Mouse (Mus musculus) MEL (cell line): Measurements from ENCODE around the gene Smim5. TPM values are rescaled to one million over a fixed set of nuclear protein-coding genes. Genes with fewer than 3 reads are reported as not detected.
"Not testable (repeated sequence)": the region's sequence is repeated elsewhere in the genome, so short reads cannot be mapped to it uniquely, and the experiment has no call there.

Source experiments
- DNase-seq: peaks from one replicate; pipeline ENCODE4 v3.0.0; 2011; ENCODE audit warnings: low read depth, low spot score
- H3K27ac ChIP-seq: 2 replicates; pipeline ENCODE4 v1.5.1; 2012; ENCODE audit warnings: low read depth, mild to moderate bottlenecking, control low read depth, low read length, moderate library complexity; ENCODE audit not compliant: control insufficient read depth
- H3K27me3 ChIP-seq, 2 experiments: fragments of 150-350 bp in 1 of 2; sonication (generic) in 1 of 2; 2 replicates each; pipeline ENCODE4 v1.6.1; 2012; ENCODE audit warnings: low read length in 2 of 2, mild to moderate bottlenecking in 2 of 2, improper control_type of control experiment in 1 of 2, moderate library complexity in 1 of 2; ENCODE audit not compliant: insufficient read depth in 2 of 2, control insufficient read depth in 1 of 2
- H3K36me3 ChIP-seq, 2 experiments: 2 replicates each; pipeline ENCODE4 v1.6.1; 2012 to 2014; ENCODE audit warnings: low read length in 2 of 2, improper control_type of control experiment in 1 of 2, inconsistent platforms in 1 of 2, mild to moderate bottlenecking in 1 of 2; ENCODE audit not compliant: insufficient read depth in 2 of 2, control insufficient read depth in 1 of 2
- H3K4me1 ChIP-seq, 2 experiments: fragments of 150-350 bp in 1 of 2; sonication (generic) in 1 of 2; 2 replicates each; pipeline ENCODE4 v1.6.1; 2012; ENCODE audit warnings: low read length in 2 of 2, improper control_type of control experiment in 1 of 2, mild to moderate bottlenecking in 1 of 2; ENCODE audit not compliant: insufficient read depth in 2 of 2, control insufficient read depth in 1 of 2
- H3K4me3 ChIP-seq, 2 experiments: fragments of 150-350 bp in 1 of 2; sonication (generic) in 1 of 2; 2 replicates each; pipeline ENCODE4 v1.5.1; 2012; ENCODE audit warnings: low read depth in 2 of 2, low read length in 2 of 2, mild to moderate bottlenecking in 2 of 2, moderate library complexity in 2 of 2, control low read depth in 1 of 2, improper control_type of control experiment in 1 of 2; ENCODE audit not compliant: control insufficient read depth in 1 of 2, insufficient read depth in 1 of 2
- H3K79me2 ChIP-seq: 2 replicates; pipeline ENCODE4 v1.6.1; 2012; ENCODE audit warnings: mild to moderate bottlenecking, low read length, moderate library complexity; ENCODE audit not compliant: control insufficient read depth, poor library complexity, insufficient read depth
- H3K9ac ChIP-seq: 2 replicates; pipeline ENCODE4 v1.6.1; 2012; ENCODE audit warnings: low read depth, mild to moderate bottlenecking, control low read depth, low read length, moderate library complexity; ENCODE audit not compliant: control insufficient read depth, poor library complexity, severe bottlenecking
- H3K9me3 ChIP-seq: fragments of 150-350 bp; sonication (generic); replicated peaks from 2 replicates; pipeline ENCODE4 v1.6.1; 2012; ENCODE audit warnings: mild to moderate bottlenecking, low read length, improper control_type of control experiment, moderate library complexity; ENCODE audit not compliant: insufficient read depth
- BHLHE40 ChIP-seq: IDR thresholded peaks from 2 replicates; pipeline ENCODE4 v1.6.1; 2012; ENCODE audit warnings: low read depth, mild to moderate bottlenecking, inconsistent platforms, low read length, improper control_type of control experiment, borderline replicate concordance
- CHD2 ChIP-seq: IDR thresholded peaks from 2 replicates; pipeline ENCODE4 v1.6.1; 2011; ENCODE audit warnings: low read length, improper control_type of control experiment
- CTCF ChIP-seq, 3 experiments: IDR thresholded peaks in 2 of 3; conservative IDR thresholded peaks in 1 of 3; 2 replicates each; pipeline ENCODE4 v1.5.1; 2011 to 2012; ENCODE audit warnings: low read length in 3 of 3, low read depth in 2 of 3, mild to moderate bottlenecking in 2 of 3, improper control_type of control experiment in 1 of 3, inconsistent platforms in 1 of 3, mixed read lengths in 1 of 3, moderate library complexity in 1 of 3; ENCODE audit not compliant: control insufficient read depth in 1 of 3, insufficient read depth in 1 of 3, poor library complexity in 1 of 3, severe bottlenecking in 1 of 3
- ELF1 ChIP-seq: IDR thresholded peaks from 2 replicates; pipeline ENCODE4 v1.6.1; 2014; ENCODE audit warnings: low read depth, mild to moderate bottlenecking, inconsistent platforms, low read length, improper control_type of control experiment, moderate library complexity
- GABPA ChIP-seq: IDR thresholded peaks from 2 replicates; pipeline ENCODE4 v1.6.1; 2012; ENCODE audit warnings: low read depth, mild to moderate bottlenecking, inconsistent platforms, low read length, improper control_type of control experiment, moderate library complexity
- MYB ChIP-seq: IDR thresholded peaks from 2 replicates; pipeline ENCODE4 v1.6.1; 2011; ENCODE audit warnings: mild to moderate bottlenecking, low read depth, low read length, improper control_type of control experiment
- NELFE ChIP-seq: IDR thresholded peaks from 2 replicates; pipeline ENCODE4 v1.6.1; 2011; ENCODE audit warnings: low read depth, low read length, improper control_type of control experiment
- POLR2AphosphoS2 ChIP-seq: IDR thresholded peaks from 2 replicates; pipeline ENCODE4 v1.6.1; 2011; ENCODE audit warnings: low read length, improper control_type of control experiment
- POLR2AphosphoS5 ChIP-seq: IDR thresholded peaks from 2 replicates; pipeline ENCODE4 v1.6.1; 2012; ENCODE audit warnings: low read depth, borderline replicate concordance, mild to moderate bottlenecking, inconsistent platforms, low read length, moderate library complexity, mixed read lengths
- SMC3 ChIP-seq: IDR thresholded peaks from 2 replicates; pipeline ENCODE4 v1.6.1; 2011; ENCODE audit warnings: low read depth, low read length, improper control_type of control experiment
- TBP ChIP-seq: IDR thresholded peaks from 2 replicates; pipeline ENCODE4 v1.8.0; 2011; ENCODE audit warnings: low read depth, low read length, improper control_type of control experiment
- USF1 ChIP-seq: IDR thresholded peaks from 2 replicates; pipeline ENCODE4 v1.6.1; 2014; ENCODE audit warnings: low read depth, mild to moderate bottlenecking, inconsistent platforms, low read length, improper control_type of control experiment, moderate library complexity
- ZMIZ1 ChIP-seq: IDR thresholded peaks from 2 replicates; pipeline ENCODE4 v1.6.1; 2012; ENCODE audit warnings: low read depth, mild to moderate bottlenecking, inconsistent platforms, low read length, improper control_type of control experiment, moderate library complexity
- ZNF384 ChIP-seq: IDR thresholded peaks from 2 replicates; pipeline ENCODE4 v1.6.1; 2012; ENCODE audit warnings: low read depth, mild to moderate bottlenecking, inconsistent platforms, low read length, improper control_type of control experiment
- polyA plus RNA-seq, 2 experiments: library from polyadenylated mRNA; stranded (reverse) in 1 of 2; unstranded in 1 of 2; fragments of >175 nt in 1 of 2; fragments of >200 nt in 1 of 2; gene quantifications; 2 replicates each; pipeline versions ENCODE4 v1.2.1 to v1.2.4; 2012; ENCODE audit warnings: low replicate concordance in 2 of 2, low read depth in 1 of 2; ENCODE audit not compliant: insufficient read length in 2 of 2, insufficient read depth in 1 of 2, missing spikeins in 1 of 2
- total RNA-seq: library from RNA; depleted of rRNA; stranded (reverse); fragments of 300-350 nt; gene quantifications from 2 replicates; pipeline ENCODE4 v1.2.3, GENCODE M21; 2012

Gene Smim5
- total and polyA plus RNA-seq, 3 experiments: 24.8 to 41.0 TPM; not detected in 1

- TF ChIP-seq CHD2: no peak
- TF ChIP-seq ZNF384: peak; percentile 58
- peak; percentile 67 for TF ChIP-seq TBP
- no peak for TF ChIP-seq USF1
- peak; percentile 39 for TF ChIP-seq POLR2AphosphoS2
Observed at GRCm38 (mm10) chr11:115899486-115900266, at the start of gene Smim5 (continued).

- H3K27ac ChIP-seq: no peak overlapping the region
- H3K9ac ChIP-seq: no peak overlapping the region
- no peak for TF ChIP-seq SMC3
- no peak for TF ChIP-seq BHLHE40
- TF ChIP-seq MYB: no peak
- TF ChIP-seq GABPA: no peak
- no peak for TF ChIP-seq ZMIZ1
- no peak for TF ChIP-seq POLR2AphosphoS5
- no peak for TF ChIP-seq NELFE
- no peak for TF ChIP-seq ZNF384
- TF ChIP-seq ELF1: no peak
- H3K4me3 ChIP-seq: no peak overlapping the region
- H3K36me3 ChIP-seq: peaks cover 0 to 3% of the 10 kb centered on the region in 2 experiments; a peak in 2 of 4 replicates
- no peaks in the 10 kb centered on the region for H3K4me1 ChIP-seq
- DNase-seq: no peak
- H3K79me2 ChIP-seq: no peaks in the 10 kb centered on the region
- no peaks in the 10 kb centered on the region for H3K27me3 ChIP-seq
- no peaks in the 10 kb centered on the region for H3K9me3 ChIP-seq
Observed at GRCm38 (mm10) chr11:115854674-115855073, 45.1 kb upstream of the Smim5 start.

GRCm38 (mm10) chr11:115857146-115857545 is 42.6 kb upstream of the Smim5 start:
- H3K4me1 ChIP-seq, H3K79me2 ChIP-seq, H3K9ac ChIP-seq, H3K27me3 ChIP-seq, H3K27ac ChIP-seq, H3K4me3 ChIP-seq, H3K9me3 ChIP-seq, DNase-seq, H3K36me3 ChIP-seq: not testable (repeated sequence)
- TF ChIP-seq SMC3 (peak; percentile 21; the same call in 1 of the 2 replicates), CTCF (IDR thresholded peaks at IDR 0.05 in 2 of 3, conservative IDR thresholded peaks at IDR 0.05 in 1 of 3; ENCODE audit: control insufficient read depth in 1 of 3, insufficient read depth in 1 of 3, low read depth in 2 of 3, low read length in 3 of 3, poor library complexity in 1 of 3, severe bottlenecking in 1 of 3) (peak in 1 of 3 experiments; percentile 29; a peak in 2 of 6 replicates)
- TF ChIP-seq, all 39 proteins: peak for 2; not testable (repeated sequence) for 37
